Mouse (Mus musculus): Measurements from ENCODE around the gene Ppil1.
"Not testable (repeated sequence)": the region's sequence is repeated elsewhere in the genome, so short reads cannot be mapped to it uniquely, and the experiment has no call there.

Gene Ppil1

GRCm38 (mm10) chr17:29253684-29254083 lies 10.3 kb downstream of the Ppil1 start:
- DNase-seq (ENCODE audit: low spot score in 2 of 2), result no peak

- no peak for DNase-seq (ENCODE audit: low spot score in 2 of 2)
Measured at GRCm38 (mm10) chr17:29253236-29253635, 10.8 kb downstream of the Ppil1 start.

GRCm38 (mm10) chr17:29251608-29252390 lies 12.2 kb downstream of the Ppil1 start:
- DNase-seq (ENCODE audit: low spot score in 2 of 2), result no peak

- DNase-seq (ENCODE audit: low spot score in 2 of 2), result not testable (repeated sequence)
Measured at GRCm38 (mm10) chr17:29251006-29251405, 13.0 kb downstream of the Ppil1 start.

- DNase-seq (ENCODE audit: low spot score in 2 of 2), result no peak
Measured at GRCm38 (mm10) chr17:29249512-29249911, 14.5 kb downstream of the Ppil1 start.

GRCm38 (mm10) chr17:29247881-29248280 lies 16.1 kb downstream of the Ppil1 start:
- DNase-seq (ENCODE audit: low spot score in 2 of 2), result no peak

GRCm38 (mm10) chr17:29246602-29247001 lies 17.4 kb downstream of the Ppil1 start:
- DNase-seq (ENCODE audit: low spot score in 2 of 2), result peak in 1 of 2 experiments; percentile 24

- DNase-seq (ENCODE audit: low spot score in 2 of 2), result no peak
Measured at GRCm38 (mm10) chr17:29245725-29246124, 18.3 kb downstream of the Ppil1 start.

GRCm38 (mm10) chr17:29244912-29245311 lies 19.1 kb downstream of the Ppil1 start:
- no peak for DNase-seq (ENCODE audit: low spot score in 2 of 2)

GRCm38 (mm10) chr17:29238421-29238945 lies 25.5 kb downstream of the Ppil1 start:
- DNase-seq (ENCODE audit: low spot score in 2 of 2), result peak in 1 of 2 experiments; percentile 12

GRCm38 (mm10) chr17:29237772-29238420 lies 26.1 kb downstream of the Ppil1 start, which contains the start of gene Cpne5:
Gene Cpne5 (minus strand): TSS chr17:29238167.
- no peak for DNase-seq (ENCODE audit: low spot score in 2 of 2)

GRCm38 (mm10) chr17:29237267-29237771 lies 26.7 kb downstream of the Ppil1 start:
- no peak for DNase-seq (ENCODE audit: low spot score in 2 of 2)

GRCm38 (mm10) chr17:29236111-29236510 lies 27.9 kb downstream of the Ppil1 start:
- DNase-seq (ENCODE audit: low spot score in 2 of 2), result no peak

- no peak for DNase-seq (ENCODE audit: low spot score in 2 of 2)
Measured at GRCm38 (mm10) chr17:29231109-29231508, 32.9 kb downstream of the Ppil1 start.

- no peak for DNase-seq (ENCODE audit: low spot score in 2 of 2)
Measured at GRCm38 (mm10) chr17:29220631-29221030, 43.4 kb downstream of the Ppil1 start.

- no peak for DNase-seq (ENCODE audit: low spot score in 2 of 2)
Measured at GRCm38 (mm10) chr17:29218017-29218416, 46.0 kb downstream of the Ppil1 start.

- DNase-seq (ENCODE audit: low spot score in 2 of 2), result no peak
Measured at GRCm38 (mm10) chr17:29216078-29216477, 47.9 kb downstream of the Ppil1 start.

- no peak for DNase-seq (ENCODE audit: low spot score in 2 of 2)
Measured at GRCm38 (mm10) chr17:29214655-29215054, 49.3 kb downstream of the Ppil1 start.

- DNase-seq (ENCODE audit: low spot score in 2 of 2), result no peak
Measured at GRCm38 (mm10) chr17:29214193-29214456, 49.9 kb downstream of the Ppil1 start.

GRCm38 (mm10) chr17:29213381-29214192 lies 50.4 kb downstream of the Ppil1 start:
- DNase-seq (ENCODE audit: low spot score in 2 of 2), result no peak

- DNase-seq (ENCODE audit: low spot score in 2 of 2), result no peak
Measured at GRCm38 (mm10) chr17:29211836-29212235, 52.1 kb downstream of the Ppil1 start.

- no peak for DNase-seq (ENCODE audit: low spot score in 2 of 2)
Measured at GRCm38 (mm10) chr17:29210037-29210436, 53.9 kb downstream of the Ppil1 start.

Data from urinary bladder, adult 18-20 months (tissue).